ENCODE assay signal across 7 mouse cellular contexts in genomic region chr17:56552781-56553363, GRCm38 (mm10). TPM values are rescaled to one million over a fixed set of nuclear protein-coding genes. Genes with fewer than 3 reads are reported as not detected.
DNase-seq lines count a peak whose midpoint lies in the region; ATAC-seq lines count a peak whose summit lies in the region.

No protein-coding gene starts in this region.

- H3K9ac ChIP-seq in forebrain, embryonic 14.5 days (ENCODE audit: low read length), result no peak overlapping the region
- no peak overlapping the region for H3K9ac ChIP-seq in hindbrain, embryonic 12.5 days

- H3K4me2 ChIP-seq in forebrain, embryonic 14.5 days (ENCODE audit: low read length), result no peak overlapping the region
- no peak overlapping the region for H3K4me2 ChIP-seq in hindbrain, embryonic 12.5 days (replicated peaks)

- H3K36me3 ChIP-seq in forebrain, embryonic 14.5 days (ENCODE audit: control insufficient read depth, insufficient read depth, low read length), result no peaks in the 10 kb centered on the region
- no peaks in the 10 kb centered on the region for H3K36me3 ChIP-seq in hindbrain, embryonic 12.5 days

- DNase-seq in MEL-GATA-1-ER (ENCODE audit: extremely low read depth, low read depth), result peak; percentile 62
- peak; percentile 53 for DNase-seq in c-Kit-positive CD71-negative TER-119-negative erythroid progenitor cells, embryonic 14.5 days (ENCODE audit: low read depth)
- peak; percentile 88 for DNase-seq in forebrain, embryonic 14.5 days (ENCODE audit: low spot score)
- DNase-seq in layer of hippocampus, postnatal 36 days, result peak; percentile 80 to 81
- peak; percentile 73 for DNase-seq in right cerebral cortex, postnatal 4 days

- peaks cover 31% of the 10 kb centered on the region for H3K4me1 ChIP-seq in forebrain, embryonic 14.5 days (ENCODE audit: control insufficient read depth, insufficient read depth, low read length)
- peaks cover 31% of the 10 kb centered on the region for H3K4me1 ChIP-seq in hindbrain, embryonic 12.5 days

- H3K27me3 ChIP-seq in forebrain, embryonic 14.5 days (replicated peaks; ENCODE audit: control insufficient read depth, insufficient read depth, low read length), result no peaks in the 10 kb centered on the region
- no peaks in the 10 kb centered on the region for H3K27me3 ChIP-seq in hindbrain, embryonic 12.5 days

- WGBS in forebrain, embryonic 14.5 days, result 43% methylated on average over 5 of the region's 5 CpGs
- 59% methylated on average over 5 of the region's 5 CpGs for WGBS in hindbrain, embryonic 12.5 days

- ATAC-seq in forebrain, embryonic 14.5 days, result peak; percentile 53
- ATAC-seq in hindbrain, embryonic 12.5 days (ENCODE audit: low FRiP score), result peak; percentile 3; the same call in 1 of the 2 replicates
- ATAC-seq in megakaryocyte-erythroid progenitor cell, adult 5-6 weeks (replicated peaks; ENCODE audit: low FRiP score, low TSS enrichment, poor library complexity, severe bottlenecking), result peak; percentile 83

- no peak overlapping the region for H3K4me3 ChIP-seq in forebrain, embryonic 14.5 days (ENCODE audit: low read depth, low read length)
- H3K4me3 ChIP-seq in hindbrain, embryonic 12.5 days, result no peak overlapping the region

- no peaks in the 10 kb centered on the region for H3K9me3 ChIP-seq in forebrain, embryonic 14.5 days (replicated peaks; ENCODE audit: control insufficient read depth, low read length)
- no peaks in the 10 kb centered on the region for H3K9me3 ChIP-seq in hindbrain, embryonic 12.5 days (replicated peaks)

- H3K27ac ChIP-seq in forebrain, embryonic 14.5 days (ENCODE audit: low read depth, low read length), result peak overlapping the region; percentile 97
- peak overlapping the region; percentile 86 for H3K27ac ChIP-seq in hindbrain, embryonic 12.5 days

RNA-seq across cellular contexts. Expression of gene Gm20219, which starts 1.3 kb away (rescaled TPM):
- polyA plus RNA-seq in forebrain, embryonic 14.5 days (2014; fragmentation: Nextera tagmentation; extraction: Ambion mirVana), result 0.36 and 0.57 TPM in 2 replicates
- 1.8 and 2.0 TPM in 2 replicates for polyA plus RNA-seq in hindbrain, embryonic 12.5 days (2016; fragmentation: Nextera tagmentation; extraction: Ambion mirVana)
- 1 to 10 TPM; 3.3 to 5.4 TPM for total RNA-seq in layer of hippocampus, postnatal 36 days (2021)
- total RNA-seq in megakaryocyte-erythroid progenitor cell, adult 5-6 weeks (2014; fragmentation: Nextera tagmentation), result 2.8 TPM in 1 of 2 replicates, not detected in the other
- not detected in 2 replicates for total RNA-seq in megakaryocyte-erythroid progenitor cell, adult 5-6 weeks (2017)

RNA-seq across cellular contexts. Expression of gene Safb2, which starts 31.5 kb away (rescaled TPM):
- polyA plus RNA-seq in forebrain, embryonic 14.5 days (2014; fragmentation: Nextera tagmentation; extraction: Ambion mirVana), result 28.7 and 36.7 TPM in 2 replicates
- polyA plus RNA-seq in hindbrain, embryonic 12.5 days (2016; fragmentation: Nextera tagmentation; extraction: Ambion mirVana), result 93.5 and 105 TPM in 2 replicates
- 100 to 1,000 TPM; 142 to 174 TPM for total RNA-seq in layer of hippocampus, postnatal 36 days (2021)
- 158 and 166 TPM in 2 replicates for total RNA-seq in megakaryocyte-erythroid progenitor cell, adult 5-6 weeks (2014; fragmentation: Nextera tagmentation)
- total RNA-seq in megakaryocyte-erythroid progenitor cell, adult 5-6 weeks (2017), result 108 and 115 TPM in 2 replicates

RNA-seq across cellular contexts. Expression of gene Safb, which starts 31.8 kb away (rescaled TPM):
- 57.9 and 83.5 TPM in 2 replicates for polyA plus RNA-seq in forebrain, embryonic 14.5 days (2014; fragmentation: Nextera tagmentation; extraction: Ambion mirVana)
- polyA plus RNA-seq in hindbrain, embryonic 12.5 days (2016; fragmentation: Nextera tagmentation; extraction: Ambion mirVana), result 161 and 162 TPM in 2 replicates
- total RNA-seq in layer of hippocampus, postnatal 36 days (2021), result 100 to 1,000 TPM; 178 to 183 TPM
- total RNA-seq in megakaryocyte-erythroid progenitor cell, adult 5-6 weeks (2014; fragmentation: Nextera tagmentation), result 122 and 171 TPM in 2 replicates
- total RNA-seq in megakaryocyte-erythroid progenitor cell, adult 5-6 weeks (2017), result 92.4 and 103 TPM in 2 replicates

RNA-seq across cellular contexts. Expression of gene Znrf4, which starts 40.6 kb away (rescaled TPM):
- 0.14 TPM in 1 of 2 replicates, not detected in the other for polyA plus RNA-seq in forebrain, embryonic 14.5 days (2014; fragmentation: Nextera tagmentation; extraction: Ambion mirVana)
- polyA plus RNA-seq in hindbrain, embryonic 12.5 days (2016; fragmentation: Nextera tagmentation; extraction: Ambion mirVana), result not detected in 2 replicates
- total RNA-seq in layer of hippocampus, postnatal 36 days (2021), result not detected
- total RNA-seq in megakaryocyte-erythroid progenitor cell, adult 5-6 weeks (2014; fragmentation: Nextera tagmentation), result not detected in 2 replicates
- not detected in 2 replicates for total RNA-seq in megakaryocyte-erythroid progenitor cell, adult 5-6 weeks (2017)

RNA-seq across cellular contexts. Expression of gene 2410015M20Rik, which starts 56.7 kb away (rescaled TPM):
- 192 and 251 TPM in 2 replicates for polyA plus RNA-seq in forebrain, embryonic 14.5 days (2014; fragmentation: Nextera tagmentation; extraction: Ambion mirVana)
- 184 and 193 TPM in 2 replicates for polyA plus RNA-seq in hindbrain, embryonic 12.5 days (2016; fragmentation: Nextera tagmentation; extraction: Ambion mirVana)
- 100 to 1,000 TPM; 123 to 131 TPM for total RNA-seq in layer of hippocampus, postnatal 36 days (2021)
- 126 and 171 TPM in 2 replicates for total RNA-seq in megakaryocyte-erythroid progenitor cell, adult 5-6 weeks (2014; fragmentation: Nextera tagmentation)
- 82.9 and 126 TPM in 2 replicates for total RNA-seq in megakaryocyte-erythroid progenitor cell, adult 5-6 weeks (2017)

Comparison
In these comparisons a context has a peak if more than half of its experiments do, and no peak if none do; other contexts are left out.
1. ATAC-seq: peak in every context shown above with its lines; median percentile 83 in megakaryocyte-erythroid progenitor cell, adult 5-6 weeks; 53 in forebrain, embryonic 14.5 days; 3 in hindbrain, embryonic 12.5 days.